Mouse (Mus musculus): ENCODE measurements at regions not wholly inside any gene's neighbourhood (a gene's known extent, or its start where the extent isn't known, plus 50 kb on each side); places are given as distances from the start of the nearest gene placed in this dataset.

- no peak for DNase-seq (ENCODE audit: inconsistent age in 2 of 2, low spot score in 1 of 2)
These were observed 291.9 kb upstream of the 4930412O13Rik start for GRCm38 (mm10) chr2:9589200-9589599.

GRCm38 (mm10) chr2:9592531-9592930, 288.5 kb upstream of the 4930412O13Rik start:
- no peak for DNase-seq (ENCODE audit: inconsistent age in 2 of 2, low spot score in 1 of 2)

- DNase-seq (ENCODE audit: inconsistent age in 2 of 2, low spot score in 1 of 2): no peak
These were observed 287.1 kb upstream of the 4930412O13Rik start for GRCm38 (mm10) chr2:9593931-9594330.

- no peak for DNase-seq (ENCODE audit: inconsistent age in 2 of 2, low spot score in 1 of 2)
These were observed 285.7 kb upstream of the 4930412O13Rik start for GRCm38 (mm10) chr2:9595236-9595850.

- DNase-seq (ENCODE audit: inconsistent age in 2 of 2, low spot score in 1 of 2): no peak
These were observed 284.9 kb upstream of the 4930412O13Rik start for GRCm38 (mm10) chr2:9596135-9596534.

- no peak for DNase-seq (ENCODE audit: inconsistent age in 2 of 2, low spot score in 1 of 2)
These were observed 276.1 kb upstream of the 4930412O13Rik start for GRCm38 (mm10) chr2:9604984-9605383.

- DNase-seq (ENCODE audit: inconsistent age in 2 of 2, low spot score in 1 of 2): no peak
These were observed 273.5 kb upstream of the 4930412O13Rik start for GRCm38 (mm10) chr2:9607547-9607946.

- no peak for DNase-seq (ENCODE audit: inconsistent age in 2 of 2, low spot score in 1 of 2)
These were observed 266.6 kb upstream of the 4930412O13Rik start for GRCm38 (mm10) chr2:9614415-9614814.

- no peak for DNase-seq (ENCODE audit: inconsistent age in 2 of 2, low spot score in 1 of 2)
These were observed 264.8 kb upstream of the 4930412O13Rik start for GRCm38 (mm10) chr2:9616292-9616691.

- DNase-seq (ENCODE audit: inconsistent age in 2 of 2, low spot score in 1 of 2): peak; percentile 89 to 95
These were observed 260.5 kb upstream of the 4930412O13Rik start for GRCm38 (mm10) chr2:9620303-9621244.

- DNase-seq (ENCODE audit: inconsistent age in 2 of 2, low spot score in 1 of 2): no peak
These were observed 257.4 kb upstream of the 4930412O13Rik start for GRCm38 (mm10) chr2:9623702-9624101.

GRCm38 (mm10) chr2:9628026-9628425, 253.0 kb upstream of the 4930412O13Rik start:
- DNase-seq (ENCODE audit: inconsistent age in 2 of 2, low spot score in 1 of 2): no peak

- no peak for DNase-seq (ENCODE audit: inconsistent age in 2 of 2, low spot score in 1 of 2)
These were observed 248.2 kb upstream of the 4930412O13Rik start for GRCm38 (mm10) chr2:9632719-9633446.

- no peak for DNase-seq (ENCODE audit: inconsistent age in 2 of 2, low spot score in 1 of 2)
These were observed 241.8 kb upstream of the 4930412O13Rik start for GRCm38 (mm10) chr2:9639262-9639661.

- no peak for DNase-seq (ENCODE audit: inconsistent age in 2 of 2, low spot score in 1 of 2)
These were observed 239.4 kb upstream of the 4930412O13Rik start for GRCm38 (mm10) chr2:9641629-9642028.

- DNase-seq (ENCODE audit: inconsistent age in 2 of 2, low spot score in 1 of 2): no peak
These were observed 238.6 kb upstream of the 4930412O13Rik start for GRCm38 (mm10) chr2:9642411-9642810.

- DNase-seq (ENCODE audit: inconsistent age in 2 of 2, low spot score in 1 of 2): no peak
These were observed 234.6 kb upstream of the 4930412O13Rik start for GRCm38 (mm10) chr2:9646466-9646865.

- DNase-seq (ENCODE audit: inconsistent age in 2 of 2, low spot score in 1 of 2): no peak
These were observed 234.1 kb upstream of the 4930412O13Rik start for GRCm38 (mm10) chr2:9646963-9647362.

- DNase-seq (ENCODE audit: inconsistent age in 2 of 2, low spot score in 1 of 2): no peak
These were observed 231.0 kb upstream of the 4930412O13Rik start for GRCm38 (mm10) chr2:9650082-9650481.

GRCm38 (mm10) chr2:9658880-9659279, 222.2 kb upstream of the 4930412O13Rik start:
- no peak for DNase-seq (ENCODE audit: inconsistent age in 2 of 2, low spot score in 1 of 2)

GRCm38 (mm10) chr2:9669621-9670020, 211.4 kb upstream of the 4930412O13Rik start:
- no peak for DNase-seq (ENCODE audit: inconsistent age in 2 of 2, low spot score in 1 of 2)
